In the genomic region with DNA sequence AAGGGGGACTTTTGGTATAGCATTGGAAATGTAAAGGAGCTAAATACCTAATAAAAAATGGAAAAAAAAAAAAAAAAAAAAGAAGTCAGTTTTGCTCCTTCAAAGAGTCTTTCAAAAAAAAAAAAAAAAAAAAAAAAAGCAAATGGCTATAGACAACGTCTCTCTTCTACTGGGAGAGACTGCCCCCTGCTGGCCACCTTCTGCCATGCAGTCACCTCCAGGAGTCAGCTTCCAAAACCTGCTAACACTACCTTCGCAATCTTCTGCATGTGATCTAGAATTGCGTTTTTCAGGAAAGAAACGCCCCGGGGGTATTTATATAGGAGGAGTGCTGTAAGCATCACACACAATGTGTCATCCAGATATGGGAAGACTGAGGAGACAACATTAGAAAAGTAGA, we compare ENCODE assay signal across 8 mouse cellular contexts. TPM values are rescaled to one million over a fixed set of nuclear protein-coding genes. Genes with fewer than 3 reads are reported as not detected.
DNase-seq lines count a peak whose midpoint lies in the region; ATAC-seq and TF ChIP-seq lines count a peak whose summit lies in the region.

No protein-coding gene starts in this region.

- H3K4me1 ChIP-seq in ES-E14 (ENCODE audit: control insufficient read depth in 2 of 2, insufficient read depth in 2 of 2, low read length in 2 of 2, poor library complexity in 1 of 2), result no peaks in the 10 kb centered on the region
- no peaks in the 10 kb centered on the region for H3K4me1 ChIP-seq in midbrain, postnatal 0 days (ENCODE audit: insufficient read depth, low read length)
- no peaks in the 10 kb centered on the region for H3K4me1 ChIP-seq in thymus, adult 2 months (replicated peaks; ENCODE audit: control insufficient read depth, insufficient read depth, low read length)

- H3K4me2 ChIP-seq in midbrain, postnatal 0 days (ENCODE audit: low read depth, low read length, poor library complexity, severe bottlenecking), result no peak overlapping the region

- TF ChIP-seq POLR2A in thymus, adult 2 months (IDR thresholded peaks at IDR 0.05; ENCODE audit: control insufficient read depth, extremely low read depth, insufficient read depth, low read length, poor library complexity), result no peak

- H3K9me3 ChIP-seq in ES-E14 (ENCODE audit: control insufficient read depth, insufficient read depth, low read depth, low read length), result no peaks in the 10 kb centered on the region
- H3K9me3 ChIP-seq in midbrain, postnatal 0 days (ENCODE audit: low read length), result no peaks in the 10 kb centered on the region

- in situ Hi-C loops in ES-E14 (cut with MboI; ENCODE audit: low sequenced_read_pairs in 2 of 2, unreplicated experiment in 2 of 2), result no loop called here

- H3K9ac ChIP-seq in ES-E14 (ENCODE audit: insufficient read depth, low read depth, low read length, poor library complexity, severe bottlenecking), result no peak overlapping the region
- no peak overlapping the region for H3K9ac ChIP-seq in midbrain, postnatal 0 days (replicated peaks; ENCODE audit: low read length, poor library complexity, severe bottlenecking)

- no peak overlapping the region for H3K27ac ChIP-seq in ES-E14 (ENCODE audit: insufficient read depth, low read depth, low read length, poor library complexity, severe bottlenecking)
- no peak overlapping the region for H3K27ac ChIP-seq in gastrocnemius, adult 2 months
- no peak overlapping the region for H3K27ac ChIP-seq in midbrain, postnatal 0 days (ENCODE audit: low read depth, low read length)
- no peak overlapping the region for H3K27ac ChIP-seq in thymus, adult 2 months (ENCODE audit: control insufficient read depth, insufficient read depth, low read length)

- H3K27me3 ChIP-seq in midbrain, postnatal 0 days (ENCODE audit: insufficient read depth, low read length), result no peaks in the 10 kb centered on the region
- no peaks in the 10 kb centered on the region for H3K27me3 ChIP-seq in thymus, adult 2 months (ENCODE audit: control insufficient read depth, insufficient read depth, low read length)

- peak; percentile 13 for DNase-seq in heart, adult 8-10 months (ENCODE audit: low spot score)
- DNase-seq in heart, postnatal 25 days (ENCODE audit: low spot score), result no peak
- peak; percentile 42 for DNase-seq in ES-E14 (ENCODE audit: low read depth, low spot score)
- peak; percentile 25 for DNase-seq in cerebellum, adult 9-10 months
- peak; percentile 74 for DNase-seq in gastrocnemius, adult 2 months
- peak; percentile 59 to 94 for DNase-seq in layer of hippocampus, postnatal 25 days (ENCODE audit: extremely low spot score in 1 of 2, low spot score in 1 of 2)
- DNase-seq in midbrain, postnatal 0 days (ENCODE audit: low spot score), result peak; percentile 77
- DNase-seq in thymus, adult 2 months, result peak; percentile 68

- peak; percentile 62 for TF ChIP-seq CTCF in gastrocnemius, adult 2 months (IDR thresholded peaks at IDR 0.05)
- TF ChIP-seq CTCF in midbrain, postnatal 0 days (IDR thresholded peaks at IDR 0.05), result peak; percentile 84
- no peak for TF ChIP-seq CTCF in thymus, adult 2 months (IDR thresholded peaks at IDR 0.05; ENCODE audit: borderline replicate concordance, control insufficient read depth, extremely low read depth, insufficient read depth, low read length, poor library complexity)

- 47% methylated on average over 5 of the region's 5 CpGs for WGBS in midbrain, postnatal 0 days
- WGBS in thymus, adult 2 months, result 53% methylated on average over 5 of the region's 5 CpGs

- H3K4me3 ChIP-seq in ES-E14 (ENCODE audit: insufficient read depth in 1 of 2, low read depth in 1 of 2, low read length in 2 of 2, poor library complexity in 1 of 2, severe bottlenecking in 1 of 2), result no peak overlapping the region
- no peak overlapping the region for H3K4me3 ChIP-seq in gastrocnemius, adult 2 months
- H3K4me3 ChIP-seq in midbrain, postnatal 0 days (ENCODE audit: low read depth, low read length), result no peak overlapping the region
- H3K4me3 ChIP-seq in thymus, adult 2 months (ENCODE audit: control insufficient read depth, insufficient read depth, low read length), result no peak overlapping the region

- no peaks in the 10 kb centered on the region for H3K36me3 ChIP-seq in ES-E14 (ENCODE audit: control insufficient read depth, insufficient read depth, low read length, poor library complexity, severe bottlenecking)
- no peaks in the 10 kb centered on the region for H3K36me3 ChIP-seq in midbrain, postnatal 0 days (ENCODE audit: insufficient read depth, low read length)
- no peaks in the 10 kb centered on the region for H3K36me3 ChIP-seq in thymus, adult 2 months (ENCODE audit: control insufficient read depth, insufficient read depth, low read length)

- no peak for ATAC-seq in midbrain, postnatal 0 days (ENCODE audit: low FRiP score)

- intact Hi-C loops in heart, postnatal 25 days (cut with DNase I), result loop anchor here (2.0 to 10.0 kb wide), 2 partner anchors 235 to 389 kb away; no protein-coding TSS in a partner anchor
- intact Hi-C loops in gastrocnemius, adult 2 months (cut with DNase I), result loop anchor here (2.0 to 10.0 kb wide), 2 partner anchors 215 to 389 kb away; no protein-coding TSS in a partner anchor

TF ChIP-seq in ES-E14, 5 proteins besides CTCF, POLR2A, EP300 and RAD21:
- TF ChIP-seq HCFC1 (IDR thresholded peaks at IDR 0.05; ENCODE audit: borderline replicate concordance, insufficient read depth, low read length) (no peak), ZNF384 (IDR thresholded peaks at IDR 0.05; ENCODE audit: low read depth, low read length) (peak; percentile 87), MAFK (IDR thresholded peaks at IDR 0.05; ENCODE audit: insufficient read depth, low read depth, low read length) (no peak), ZC3H11A (IDR thresholded peaks at IDR 0.05; ENCODE audit: borderline replicate concordance, low read depth, low read length) (no peak)
TF ChIP-seq in ES-E14: peak in this region for 1.

RNA-seq across cellular contexts. Expression of a gene that starts 26.9 kb away (rescaled TPM):
- total RNA-seq in heart, adult 8-10 months (2022), result 100 to 1,000 TPM; 140 to 171 (median 168) TPM
- total RNA-seq in heart, postnatal 25 days (2021), result 100 to 1,000 TPM; 134 to 142 TPM
- not detected in 2 replicates for total RNA-seq in ES-E14 (2012; rRNA removed)
- total RNA-seq in gastrocnemius, adult 2 months (2021), result 100 to 1,000 TPM in 1 of 2 experiments, 10 to 100 TPM in 1; 77.3 to 100 TPM
- total RNA-seq in layer of hippocampus, postnatal 25 days (2021), result 10 to 100 TPM; 41.8 to 57.7 TPM
- total RNA-seq in midbrain, postnatal 0 days (2014; rRNA removed), result 0.60 and 3.6 TPM in 2 replicates
- 1.8 and 1.9 TPM in 2 replicates for polyA plus RNA-seq in midbrain, postnatal 0 days (2015; fragmentation: Nextera tagmentation; extraction: Ambion mirVana)
- polyA plus RNA-seq in thymus, adult 2 months (2012; rRNA removed), result 0.87 and 2.3 TPM in 2 replicates
